Mouse (Mus musculus): ENCODE data around the gene Apaf1. TPM values are rescaled to one million over a fixed set of nuclear protein-coding genes. Genes with fewer than 3 reads are reported as not detected.

The Apaf1 gene
- 12.2 and 15.2 TPM in 2 replicates for polyA plus RNA-seq (2015; fragmentation: Nextera tagmentation; extraction: Ambion mirVana)

DNA sequence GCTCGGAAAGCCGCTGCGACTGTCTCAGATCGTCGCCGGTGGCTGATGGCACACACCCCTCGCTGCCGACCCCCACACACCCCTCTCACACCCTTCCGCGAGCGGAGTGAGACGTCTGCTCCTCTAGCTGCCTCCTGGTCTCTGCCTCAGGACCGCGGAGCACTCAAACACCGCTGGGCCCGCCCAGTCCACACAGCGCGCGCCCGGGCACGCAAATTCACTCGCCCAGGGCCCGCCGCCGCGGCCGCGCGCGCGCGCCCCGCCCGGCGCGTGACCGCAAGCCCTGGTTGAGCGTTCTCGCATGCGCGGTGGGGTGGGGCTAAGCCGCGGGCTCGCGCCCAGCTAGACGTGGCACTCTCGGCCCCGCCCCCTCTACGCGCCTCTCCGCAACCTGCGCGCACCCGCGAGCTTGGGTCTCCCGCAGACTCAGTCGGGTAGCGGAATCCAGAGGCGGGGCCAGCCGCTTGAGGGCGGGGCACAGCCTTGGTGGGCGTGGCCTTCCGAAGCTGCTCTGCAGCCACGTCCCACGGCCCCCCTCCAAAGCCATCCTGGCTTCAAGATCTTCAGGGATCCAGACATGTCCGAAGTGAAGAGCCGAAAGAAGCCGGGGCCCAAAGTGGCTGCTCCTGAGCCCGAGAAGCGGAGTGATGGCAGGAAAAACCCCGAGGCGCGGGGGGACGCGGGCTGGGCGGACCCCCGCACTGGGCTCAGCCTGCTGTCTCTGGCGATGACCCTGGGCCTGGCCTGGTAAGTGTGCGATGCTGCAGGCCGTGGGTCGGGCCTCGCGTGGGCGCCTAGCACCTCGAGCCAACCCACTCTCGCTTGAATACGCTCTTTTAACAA is at the start of gene Apaf1, which contains the start of gene Ikbip:
Apaf1 (minus strand) TSS at position 221 of the 843 bp plus-strand sequence.
Ikbip (plus strand) TSS at position 391 of the 843 bp plus-strand sequence.
- Histone ChIP-seq H3K4me3 (ENCODE audit: low read length) (peak within 1 kb of the TSS; percentile 97), H3K36me3 (ENCODE audit: control insufficient read depth, insufficient read depth, low read length) (peaks cover under 1% of the 10 kb centered on the region), H3K27ac (ENCODE audit: low read depth, low read length) (peak within 1 kb of the TSS; percentile 88), H3K9ac (ENCODE audit: low read depth, low read length) (peak within 1 kb of the TSS; percentile 90), H3K9me3 (ENCODE audit: control insufficient read depth, low read length) (no peaks in the 10 kb centered on the region), H3K27me3 (replicated peaks; ENCODE audit: control insufficient read depth, insufficient read depth, low read length) (no peaks in the 10 kb centered on the region), H3K4me2 (ENCODE audit: low read length) (peak within 1 kb of the TSS; percentile 81), H3K4me1 (ENCODE audit: control insufficient read depth, insufficient read depth, low read depth, low read length) (peaks cover 4% of the 10 kb centered on the region)
- peak; percentile 96 for ATAC-seq
- WGBS: 0% methylated on average over 79 of the region's 87 CpGs

DNA sequence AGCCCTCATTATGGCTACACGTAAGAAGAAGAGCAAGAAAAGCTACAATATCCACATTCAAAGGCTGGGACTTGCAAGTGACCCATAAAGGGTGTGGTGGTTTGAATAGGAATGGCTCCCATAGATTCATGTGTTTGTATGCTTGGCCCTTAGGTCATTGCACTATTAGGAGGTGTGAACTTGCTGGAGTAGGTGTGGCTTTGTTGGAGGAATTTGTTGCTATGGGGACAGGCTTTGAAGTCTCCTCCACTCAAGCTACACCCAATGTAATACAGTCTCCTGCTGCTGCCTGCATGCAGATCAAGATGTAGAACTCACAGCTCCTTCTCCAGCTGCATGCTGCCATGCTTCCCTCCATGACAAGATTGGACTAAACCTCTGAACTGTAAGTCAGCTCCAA is 49.0 kb upstream of the Apaf1 start:
- Histone ChIP-seq H3K36me3 (ENCODE audit: control insufficient read depth, insufficient read depth, low read length) (no peaks in the 10 kb centered on the region), H3K9ac (ENCODE audit: low read depth, low read length) (no peak overlapping the region), H3K4me3 (ENCODE audit: low read length) (no peak overlapping the region), H3K9me3 (ENCODE audit: control insufficient read depth, low read length) (no peaks in the 10 kb centered on the region), H3K27me3 (replicated peaks; ENCODE audit: control insufficient read depth, insufficient read depth, low read length) (no peaks in the 10 kb centered on the region), H3K4me2 (ENCODE audit: low read length) (no peak overlapping the region), H3K4me1 (ENCODE audit: control insufficient read depth, insufficient read depth, low read depth, low read length) (no peaks in the 10 kb centered on the region), H3K27ac (ENCODE audit: low read depth, low read length) (no peak overlapping the region)
- 92% methylated on average over 1 of the region's 1 CpGs for WGBS
- no peak for ATAC-seq

- Histone ChIP-seq H3K27me3 (replicated peaks; ENCODE audit: control insufficient read depth, insufficient read depth, low read length) (no peaks in the 10 kb centered on the region), H3K4me3 (ENCODE audit: low read length) (no peak overlapping the region), H3K9me3 (ENCODE audit: control insufficient read depth, low read length) (no peaks in the 10 kb centered on the region), H3K27ac (ENCODE audit: low read depth, low read length) (no peak overlapping the region), H3K4me1 (ENCODE audit: control insufficient read depth, insufficient read depth, low read depth, low read length) (no peaks in the 10 kb centered on the region), H3K4me2 (ENCODE audit: low read length) (no peak overlapping the region), H3K36me3 (ENCODE audit: control insufficient read depth, insufficient read depth, low read length) (no peaks in the 10 kb centered on the region), H3K9ac (ENCODE audit: low read depth, low read length) (no peak overlapping the region)
- 89% methylated on average over 3 of the region's 3 CpGs for WGBS
- ATAC-seq: no peak
Observed at GRCm38 (mm10) chr10:91130792-91131191, 48.2 kb upstream of the Apaf1 start.

DNA sequence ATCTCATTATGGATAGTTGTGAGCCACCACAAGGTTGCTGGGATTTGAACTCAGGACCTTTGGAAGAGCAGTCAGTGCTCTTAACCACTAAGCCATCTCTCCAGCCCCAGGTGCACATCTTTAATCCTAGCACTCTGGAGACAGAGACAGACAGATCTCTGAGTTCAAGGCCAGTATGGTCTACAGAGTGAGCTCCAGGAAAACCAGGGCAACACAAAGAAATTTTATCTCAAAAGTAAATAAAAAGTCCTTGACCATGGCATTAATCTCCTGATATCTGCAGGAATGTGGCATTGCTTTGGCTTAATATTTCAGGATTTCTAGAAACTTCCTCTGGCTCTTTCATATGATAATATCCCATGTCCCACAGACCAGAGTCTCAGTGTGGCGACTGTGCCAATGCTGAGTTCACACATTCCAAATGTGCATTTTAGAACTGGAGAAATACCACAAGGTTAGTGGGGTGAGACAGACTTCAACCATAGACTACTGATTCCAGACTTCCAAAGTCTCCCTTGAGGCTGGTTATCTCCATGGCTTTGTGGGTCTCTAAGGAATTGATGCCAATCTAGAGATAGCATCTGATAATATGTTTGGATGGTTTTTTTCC is 46.1 kb upstream of the Apaf1 start:
- Histone ChIP-seq H3K9me3 (ENCODE audit: control insufficient read depth, low read length) (no peaks in the 10 kb centered on the region), H3K36me3 (ENCODE audit: control insufficient read depth, insufficient read depth, low read length) (no peaks in the 10 kb centered on the region), H3K27me3 (replicated peaks; ENCODE audit: control insufficient read depth, insufficient read depth, low read length) (no peaks in the 10 kb centered on the region), H3K4me2 (ENCODE audit: low read length) (no peak overlapping the region), H3K27ac (ENCODE audit: low read depth, low read length) (no peak overlapping the region), H3K9ac (ENCODE audit: low read depth, low read length) (no peak overlapping the region), H3K4me3 (ENCODE audit: low read length) (no peak overlapping the region), H3K4me1 (ENCODE audit: control insufficient read depth, insufficient read depth, low read depth, low read length) (peaks cover 2% of the 10 kb centered on the region; the same call in 1 of the 2 replicates)
- 68% methylated on average over 1 of the region's 1 CpGs for WGBS
- ATAC-seq: no peak

- no peak for ATAC-seq
- Histone ChIP-seq H3K27ac (ENCODE audit: low read depth, low read length) (no peak overlapping the region), H3K27me3 (replicated peaks; ENCODE audit: control insufficient read depth, insufficient read depth, low read length) (no peaks in the 10 kb centered on the region), H3K4me1 (ENCODE audit: control insufficient read depth, insufficient read depth, low read depth, low read length) (peaks cover 7% of the 10 kb centered on the region), H3K9me3 (ENCODE audit: control insufficient read depth, low read length) (no peaks in the 10 kb centered on the region), H3K36me3 (ENCODE audit: control insufficient read depth, insufficient read depth, low read length) (no peaks in the 10 kb centered on the region), H3K4me2 (ENCODE audit: low read length) (no peak overlapping the region), H3K9ac (ENCODE audit: low read depth, low read length) (no peak overlapping the region), H3K4me3 (ENCODE audit: low read length) (no peak overlapping the region)
- 75% methylated on average over 2 of the region's 2 CpGs for WGBS
Observed at GRCm38 (mm10) chr10:91127395-91127794, 44.8 kb upstream of the Apaf1 start.

DNA sequence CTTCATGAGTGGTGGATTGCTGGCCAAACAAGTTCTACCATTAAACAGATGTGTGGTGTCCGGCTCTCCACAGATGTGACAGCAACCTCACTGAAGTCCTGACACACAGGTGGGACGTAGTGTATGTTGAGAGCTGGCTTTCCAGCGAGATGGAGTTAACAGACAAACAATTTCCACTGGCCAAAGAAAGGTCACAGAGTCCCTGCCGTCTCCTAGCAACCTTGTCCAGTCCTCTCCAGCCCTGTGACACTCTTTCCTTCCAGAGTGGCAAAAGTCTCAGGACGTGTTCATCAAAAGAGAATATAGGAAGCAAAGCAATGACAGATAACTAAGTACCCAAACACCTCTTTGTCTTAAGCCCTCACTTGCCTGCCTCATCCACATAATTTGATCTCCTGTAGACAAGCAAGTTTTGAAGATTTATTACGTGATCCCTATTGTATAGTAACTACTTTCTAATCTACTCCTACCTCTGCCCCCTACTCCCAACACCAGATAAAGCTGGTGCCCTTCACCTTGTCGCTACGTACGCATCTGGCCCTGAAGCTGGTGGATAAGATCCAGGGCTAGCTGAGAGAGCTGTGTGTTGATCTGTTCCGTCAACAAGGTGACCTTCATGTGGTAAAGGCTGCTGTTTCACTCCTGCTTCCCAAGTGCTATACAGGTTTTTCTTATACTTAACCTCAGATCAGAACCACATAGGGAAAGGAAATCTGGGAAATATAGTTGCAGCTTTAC is 44.2 kb upstream of the Apaf1 start:
- 77% methylated on average over 10 of the region's 10 CpGs for WGBS

GRCm38 (mm10) chr10:91123828-91124822 is 41.6 kb upstream of the Apaf1 start, which contains the start of gene Slc25a3:
Gene Slc25a3 (minus strand): TSS chr10:91124059.
- Histone ChIP-seq H3K9me3 (ENCODE audit: control insufficient read depth, low read length) (no peaks in the 10 kb centered on the region), H3K27me3 (replicated peaks; ENCODE audit: control insufficient read depth, insufficient read depth, low read length) (no peaks in the 10 kb centered on the region), H3K4me3 (ENCODE audit: low read length) (peak within 1 kb of the TSS; percentile 91), H3K9ac (ENCODE audit: low read depth, low read length) (peak within 1 kb of the TSS; percentile 94), H3K4me1 (ENCODE audit: control insufficient read depth, insufficient read depth, low read depth, low read length) (peaks cover 14% of the 10 kb centered on the region), H3K4me2 (ENCODE audit: low read length) (peak within 1 kb of the TSS; percentile 62), H3K27ac (ENCODE audit: low read depth, low read length) (peak within 1 kb of the TSS; percentile 95), H3K36me3 (ENCODE audit: control insufficient read depth, insufficient read depth, low read length) (peaks cover 8% of the 10 kb centered on the region; the same call in 1 of the 2 replicates)
- WGBS: 13% methylated on average over 54 of the region's 59 CpGs
- ATAC-seq: peak; percentile 100

More for the DNA sequence above, 44.2 kb upstream of the Apaf1 start:
- H3K4me3 ChIP-seq (ENCODE audit: low read length): no peak overlapping the region
- no peak for ATAC-seq
- no peaks in the 10 kb centered on the region for H3K9me3 ChIP-seq (ENCODE audit: control insufficient read depth, low read length)
- no peak overlapping the region for H3K9ac ChIP-seq (ENCODE audit: low read depth, low read length)
- H3K27me3 ChIP-seq (replicated peaks; ENCODE audit: control insufficient read depth, insufficient read depth, low read length): no peaks in the 10 kb centered on the region
- H3K4me2 ChIP-seq (ENCODE audit: low read length): no peak overlapping the region
- H3K36me3 ChIP-seq (ENCODE audit: control insufficient read depth, insufficient read depth, low read length): no peaks in the 10 kb centered on the region
- H3K4me1 ChIP-seq (ENCODE audit: control insufficient read depth, insufficient read depth, low read depth, low read length): peaks cover 13% of the 10 kb centered on the region
- H3K27ac ChIP-seq (ENCODE audit: low read depth, low read length): no peak overlapping the region

DNA sequence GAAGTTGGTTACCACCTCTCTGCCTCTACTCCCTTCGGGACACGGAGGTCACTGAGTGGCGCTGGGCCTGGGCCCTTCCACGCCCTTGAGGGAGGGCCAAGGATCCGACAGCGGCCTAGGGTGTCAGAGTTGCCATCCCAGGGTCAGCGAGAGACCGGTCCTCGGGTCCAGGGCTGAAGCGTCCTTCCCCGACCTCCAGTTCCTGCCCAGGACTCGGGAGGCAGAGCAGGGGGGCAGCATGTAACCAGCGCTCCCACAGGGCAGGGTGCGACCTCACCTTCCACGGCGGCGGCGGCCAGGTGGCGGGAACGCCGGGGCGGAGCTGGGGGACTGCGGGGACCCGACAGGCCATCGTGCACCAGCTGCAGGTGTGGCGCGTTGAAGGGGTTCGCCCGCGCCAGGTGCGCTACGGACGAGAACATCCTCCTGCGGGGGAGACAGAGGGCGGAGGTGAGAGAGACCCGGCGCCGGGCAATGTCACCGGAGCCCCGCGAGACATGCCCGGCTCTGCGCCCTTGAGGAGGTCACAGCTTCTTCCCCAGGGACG is 40.8 kb upstream of the Apaf1 start:
- peak overlapping the region; percentile 94 for H3K9ac ChIP-seq (ENCODE audit: low read depth, low read length)
- H3K27ac ChIP-seq (ENCODE audit: low read depth, low read length): peak overlapping the region; percentile 95
- no peaks in the 10 kb centered on the region for H3K9me3 ChIP-seq (ENCODE audit: control insufficient read depth, low read length)
- peak; percentile 53 for ATAC-seq
- H3K36me3 ChIP-seq (ENCODE audit: control insufficient read depth, insufficient read depth, low read length): peaks cover 15% of the 10 kb centered on the region
- H3K4me3 ChIP-seq (ENCODE audit: low read length): peak overlapping the region; percentile 91
- H3K4me2 ChIP-seq (ENCODE audit: low read length): peak overlapping the region; percentile 54
- peaks cover 14% of the 10 kb centered on the region for H3K4me1 ChIP-seq (ENCODE audit: control insufficient read depth, insufficient read depth, low read depth, low read length)
- WGBS: under 1% methylated on average over 43 of the region's 44 CpGs
- no peaks in the 10 kb centered on the region for H3K27me3 ChIP-seq (replicated peaks; ENCODE audit: control insufficient read depth, insufficient read depth, low read length)
